Mouse (Mus musculus): ENCODE measurements around the gene Nlrp6. TPM values are rescaled to one million over a fixed set of nuclear protein-coding genes. Genes with fewer than 3 reads are reported as not detected.

Gene Nlrp6
- polyA plus RNA-seq, 1 experiment: not detected

DNA sequence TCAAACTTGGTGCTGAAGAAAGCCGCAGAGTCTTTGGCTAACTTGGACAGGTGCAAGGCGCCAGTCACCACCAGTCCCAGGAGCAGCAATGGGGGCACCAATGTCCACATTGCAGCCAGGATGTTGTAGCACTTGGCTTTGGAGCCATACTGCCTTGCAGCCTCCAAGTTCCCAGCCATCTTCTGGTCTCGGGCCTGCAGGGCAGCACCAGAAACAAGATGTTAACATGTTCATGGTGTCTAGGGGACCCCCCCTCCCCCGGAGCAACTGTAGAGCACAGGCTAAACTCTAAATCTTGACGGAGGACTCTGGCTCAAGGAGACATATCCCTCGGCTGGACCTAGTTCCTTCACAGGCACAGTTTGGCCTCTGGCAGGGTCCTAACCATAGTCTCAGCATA, 28.6 kb downstream of the Nlrp6 start:
- H3K27me3 ChIP-seq (ENCODE audit: control insufficient read depth, insufficient read depth, low read length, poor library complexity, severe bottlenecking): no peaks in the 10 kb centered on the region
- H3K4me1 ChIP-seq (ENCODE audit: control insufficient read depth, insufficient read depth, low read length): peaks cover 5% of the 10 kb centered on the region
- H3K27ac ChIP-seq (ENCODE audit: insufficient read depth, low read length): no peak overlapping the region
- H3K36me3 ChIP-seq (ENCODE audit: control insufficient read depth, insufficient read depth, low read length, poor library complexity, severe bottlenecking): peaks cover 29% of the 10 kb centered on the region
- H3K4me3 ChIP-seq (ENCODE audit: low read depth, low read length): no peak overlapping the region
- TF ChIP-seq POLR2A (IDR thresholded peaks at IDR 0.05; ENCODE audit: insufficient read depth, low read length): no peak
- TF ChIP-seq CTCF (IDR thresholded peaks at IDR 0.05; ENCODE audit: low read depth, low read length): no peak
- TF ChIP-seq EP300 (IDR thresholded peaks at IDR 0.05; ENCODE audit: insufficient read depth, low read depth, low read length): no peak
- no peaks in the 10 kb centered on the region for H3K9me3 ChIP-seq (replicated peaks; ENCODE audit: control insufficient read depth, insufficient read depth, low read length, poor library complexity, severe bottlenecking)
- H3K9ac ChIP-seq (ENCODE audit: low read depth, poor library complexity, severe bottlenecking): no peak overlapping the region

DNA sequence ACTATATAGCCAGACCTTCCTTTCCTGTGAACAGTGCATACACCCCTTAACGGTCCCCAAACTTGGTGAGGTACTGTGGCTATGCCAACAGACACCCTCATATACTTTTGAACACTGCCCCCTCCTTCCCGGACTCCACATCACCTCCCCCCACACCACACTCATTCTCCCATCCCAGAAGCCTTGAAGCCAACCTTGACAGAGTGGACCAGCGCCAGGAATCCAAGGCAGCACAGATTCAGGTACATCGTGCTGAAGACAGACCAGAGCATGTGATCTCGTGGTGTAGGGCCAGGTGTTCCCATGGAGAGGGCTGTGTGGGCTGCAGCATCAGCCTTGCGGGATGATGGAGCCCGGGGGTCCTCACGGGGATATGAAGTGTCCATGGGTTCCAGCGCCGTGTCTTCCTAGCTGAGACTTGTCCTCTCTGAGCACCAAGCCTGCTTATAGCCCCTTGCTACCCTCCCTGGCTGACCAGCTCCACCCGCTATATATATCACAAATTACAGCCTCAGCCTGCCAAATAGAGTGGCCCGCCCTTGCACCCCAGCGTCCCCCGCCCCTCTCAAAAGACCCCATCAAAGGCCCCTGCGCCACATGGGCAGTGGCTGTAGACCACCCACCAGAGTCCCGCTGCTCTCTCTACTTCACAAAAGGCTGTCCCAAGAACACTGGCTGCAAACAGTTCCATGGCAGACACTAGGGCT, 29.3 kb downstream of the Nlrp6 start, which contains the start of gene Ifitm5:
Ifitm5 (minus strand) TSS at position 468 of the 707 bp plus-strand sequence.
- no peak within 1 kb of the TSS for H3K27ac ChIP-seq (ENCODE audit: insufficient read depth, low read length)
- H3K4me1 ChIP-seq (ENCODE audit: control insufficient read depth, insufficient read depth, low read length): peaks cover 5% of the 10 kb centered on the region
- no peak within 1 kb of the TSS for H3K4me3 ChIP-seq (ENCODE audit: low read depth, low read length)
- no peaks in the 10 kb centered on the region for H3K9me3 ChIP-seq (replicated peaks; ENCODE audit: control insufficient read depth, insufficient read depth, low read length, poor library complexity, severe bottlenecking)
- H3K9ac ChIP-seq (ENCODE audit: low read depth, poor library complexity, severe bottlenecking): no peak within 1 kb of the TSS
- no peaks in the 10 kb centered on the region for H3K27me3 ChIP-seq (ENCODE audit: control insufficient read depth, insufficient read depth, low read length, poor library complexity, severe bottlenecking)
- H3K36me3 ChIP-seq (ENCODE audit: control insufficient read depth, insufficient read depth, low read length, poor library complexity, severe bottlenecking): peaks cover 30% of the 10 kb centered on the region
- TF ChIP-seq POLR2A (IDR thresholded peaks at IDR 0.05; ENCODE audit: insufficient read depth, low read length) (no peak), CTCF (IDR thresholded peaks at IDR 0.05; ENCODE audit: low read depth, low read length) (no peak)

GRCm38 (mm10) chr7:140951051-140951450, 30.3 kb downstream of the Nlrp6 start:
- Histone ChIP-seq H3K27me3 (ENCODE audit: control insufficient read depth, insufficient read depth, low read length, poor library complexity, severe bottlenecking) (no peaks in the 10 kb centered on the region), H3K27ac (ENCODE audit: insufficient read depth, low read length) (no peak overlapping the region), H3K4me1 (ENCODE audit: control insufficient read depth, insufficient read depth, low read length) (peaks cover 5% of the 10 kb centered on the region), H3K9ac (ENCODE audit: low read depth, poor library complexity, severe bottlenecking) (no peak overlapping the region), H3K4me3 (ENCODE audit: low read depth, low read length) (no peak overlapping the region), H3K36me3 (ENCODE audit: control insufficient read depth, insufficient read depth, low read length, poor library complexity, severe bottlenecking) (peaks cover 30% of the 10 kb centered on the region), H3K9me3 (replicated peaks; ENCODE audit: control insufficient read depth, insufficient read depth, low read length, poor library complexity, severe bottlenecking) (no peaks in the 10 kb centered on the region)
- TF ChIP-seq CTCF (IDR thresholded peaks at IDR 0.05; ENCODE audit: low read depth, low read length) (no peak), POLR2A (IDR thresholded peaks at IDR 0.05; ENCODE audit: insufficient read depth, low read length) (no peak), EP300 (IDR thresholded peaks at IDR 0.05; ENCODE audit: insufficient read depth, low read depth, low read length) (no peak)

DNA sequence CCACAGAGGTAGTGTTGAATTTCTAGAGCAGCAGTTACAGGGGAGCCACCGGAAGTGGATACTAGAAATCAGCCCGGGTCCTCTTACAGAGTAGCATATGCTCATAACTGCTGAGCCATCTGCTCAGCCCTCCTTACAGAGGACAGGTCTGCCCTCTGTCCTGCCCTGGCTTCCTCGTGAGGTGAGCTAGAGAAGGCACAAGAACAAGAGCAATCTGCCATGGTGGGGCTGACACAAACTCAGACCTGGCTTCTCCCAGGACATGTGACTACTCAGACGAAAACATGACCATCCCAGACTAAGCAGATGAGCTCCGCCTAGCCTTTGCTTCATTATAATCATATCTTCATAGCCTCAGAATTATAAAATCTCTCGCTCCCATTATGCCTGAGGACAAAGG, 31.1 kb downstream of the Nlrp6 start:
- Histone ChIP-seq H3K9me3 (replicated peaks; ENCODE audit: control insufficient read depth, insufficient read depth, low read length, poor library complexity, severe bottlenecking) (no peaks in the 10 kb centered on the region), H3K4me3 (ENCODE audit: low read depth, low read length) (no peak overlapping the region), H3K9ac (ENCODE audit: low read depth, poor library complexity, severe bottlenecking) (no peak overlapping the region), H3K4me1 (ENCODE audit: control insufficient read depth, insufficient read depth, low read length) (peaks cover 5% of the 10 kb centered on the region), H3K27me3 (ENCODE audit: control insufficient read depth, insufficient read depth, low read length, poor library complexity, severe bottlenecking) (no peaks in the 10 kb centered on the region), H3K36me3 (ENCODE audit: control insufficient read depth, insufficient read depth, low read length, poor library complexity, severe bottlenecking) (peaks cover 30% of the 10 kb centered on the region), H3K27ac (ENCODE audit: insufficient read depth, low read length) (no peak overlapping the region)
- TF ChIP-seq POLR2A (IDR thresholded peaks at IDR 0.05; ENCODE audit: insufficient read depth, low read length) (no peak), CTCF (IDR thresholded peaks at IDR 0.05; ENCODE audit: low read depth, low read length) (no peak), EP300 (IDR thresholded peaks at IDR 0.05; ENCODE audit: insufficient read depth, low read depth, low read length) (no peak)

DNA sequence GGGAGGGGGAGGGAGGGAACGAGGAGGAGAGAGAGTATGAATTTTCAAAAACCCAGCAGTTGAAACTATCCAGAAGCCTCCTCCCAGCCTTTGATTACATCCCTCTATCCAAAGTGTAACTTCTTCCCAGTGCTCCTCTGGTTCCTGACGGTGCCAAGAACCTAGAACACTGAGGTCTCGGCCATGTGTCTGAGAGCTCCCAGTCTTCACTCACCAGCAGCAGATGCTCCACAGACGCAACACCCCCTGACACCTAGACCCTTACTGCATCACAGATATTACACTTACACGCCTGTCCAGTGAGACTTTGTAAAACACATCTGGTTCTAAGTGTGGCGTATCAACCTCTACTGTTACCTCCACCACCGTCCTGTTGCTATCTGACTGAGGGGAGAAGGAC, 31.7 kb downstream of the Nlrp6 start:
- Histone ChIP-seq H3K9ac (ENCODE audit: low read depth, poor library complexity, severe bottlenecking) (no peak overlapping the region), H3K4me1 (ENCODE audit: control insufficient read depth, insufficient read depth, low read length) (peaks cover 7% of the 10 kb centered on the region), H3K36me3 (ENCODE audit: control insufficient read depth, insufficient read depth, low read length, poor library complexity, severe bottlenecking) (peaks cover 30% of the 10 kb centered on the region)

DNA sequence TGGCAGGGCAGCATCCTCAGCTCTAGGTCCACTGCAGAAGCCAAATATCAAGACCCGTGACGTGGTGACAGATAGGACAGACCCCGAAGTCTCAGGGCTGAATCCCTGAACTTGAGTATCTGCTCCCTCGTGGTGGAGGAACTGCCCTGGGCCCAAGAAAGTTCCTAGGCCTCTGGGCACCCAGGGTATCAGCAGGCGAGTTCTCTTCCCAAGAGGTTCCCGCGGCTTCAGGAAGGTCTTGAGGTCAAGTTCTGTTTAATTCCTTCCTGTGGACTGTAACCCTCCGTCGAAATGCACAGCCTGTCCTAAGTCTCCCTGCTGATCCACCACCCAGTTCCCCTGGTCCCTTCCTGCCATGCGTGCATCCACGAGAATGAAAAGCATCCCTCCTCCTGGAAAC, 32.4 kb downstream of the Nlrp6 start:
- Histone ChIP-seq H3K36me3 (ENCODE audit: control insufficient read depth, insufficient read depth, low read length, poor library complexity, severe bottlenecking) (peaks cover 30% of the 10 kb centered on the region), H3K9me3 (replicated peaks; ENCODE audit: control insufficient read depth, insufficient read depth, low read length, poor library complexity, severe bottlenecking) (no peaks in the 10 kb centered on the region), H3K4me3 (ENCODE audit: low read depth, low read length) (no peak overlapping the region), H3K27ac (ENCODE audit: insufficient read depth, low read length) (no peak overlapping the region), H3K4me1 (ENCODE audit: control insufficient read depth, insufficient read depth, low read length) (peaks cover 7% of the 10 kb centered on the region), H3K27me3 (ENCODE audit: control insufficient read depth, insufficient read depth, low read length, poor library complexity, severe bottlenecking) (no peaks in the 10 kb centered on the region), H3K9ac (ENCODE audit: low read depth, poor library complexity, severe bottlenecking) (no peak overlapping the region)
- no peak for TF ChIP-seq CTCF (IDR thresholded peaks at IDR 0.05; ENCODE audit: low read depth, low read length)
- TF ChIP-seq EP300 (IDR thresholded peaks at IDR 0.05; ENCODE audit: insufficient read depth, low read depth, low read length): no peak
- no peak for TF ChIP-seq POLR2A (IDR thresholded peaks at IDR 0.05; ENCODE audit: insufficient read depth, low read length)

More for the DNA sequence above, 31.7 kb downstream of the Nlrp6 start:
- H3K9me3 ChIP-seq (replicated peaks; ENCODE audit: control insufficient read depth, insufficient read depth, low read length, poor library complexity, severe bottlenecking): no peaks in the 10 kb centered on the region
- no peak overlapping the region for H3K4me3 ChIP-seq (ENCODE audit: low read depth, low read length)
- TF ChIP-seq CTCF (IDR thresholded peaks at IDR 0.05; ENCODE audit: low read depth, low read length) (no peak), EP300 (IDR thresholded peaks at IDR 0.05; ENCODE audit: insufficient read depth, low read depth, low read length) (no peak), POLR2A (IDR thresholded peaks at IDR 0.05; ENCODE audit: insufficient read depth, low read length) (no peak)
- H3K27me3 ChIP-seq (ENCODE audit: control insufficient read depth, insufficient read depth, low read length, poor library complexity, severe bottlenecking): no peaks in the 10 kb centered on the region
- H3K27ac ChIP-seq (ENCODE audit: insufficient read depth, low read length): no peak overlapping the region
